Mouse (Mus musculus) splenic B cell, adult 2 months (primary cell): ENCODE results near the gene Kmt2b.

Experiments
- DNase-seq: peaks from one replicate; pipeline ENCODE4 v3.0.0-alpha.2; 2011; ENCODE audit warnings: low read depth, low spot score
- H3K27me3 ChIP-seq: 2 replicates; pipeline ENCODE4 v1.6.1; 2012; ENCODE audit warnings: mild to moderate bottlenecking, low read length, moderate library complexity, mixed read lengths; ENCODE audit not compliant: control insufficient read depth, poor library complexity, insufficient read depth, severe bottlenecking
- H3K36me3 ChIP-seq: 2 replicates; pipeline ENCODE4 v1.6.1; 2012; ENCODE audit warnings: mild to moderate bottlenecking, low read length, moderate library complexity, mixed read lengths; ENCODE audit not compliant: control insufficient read depth, poor library complexity, insufficient read depth, severe bottlenecking

Kmt2b gene

DNA sequence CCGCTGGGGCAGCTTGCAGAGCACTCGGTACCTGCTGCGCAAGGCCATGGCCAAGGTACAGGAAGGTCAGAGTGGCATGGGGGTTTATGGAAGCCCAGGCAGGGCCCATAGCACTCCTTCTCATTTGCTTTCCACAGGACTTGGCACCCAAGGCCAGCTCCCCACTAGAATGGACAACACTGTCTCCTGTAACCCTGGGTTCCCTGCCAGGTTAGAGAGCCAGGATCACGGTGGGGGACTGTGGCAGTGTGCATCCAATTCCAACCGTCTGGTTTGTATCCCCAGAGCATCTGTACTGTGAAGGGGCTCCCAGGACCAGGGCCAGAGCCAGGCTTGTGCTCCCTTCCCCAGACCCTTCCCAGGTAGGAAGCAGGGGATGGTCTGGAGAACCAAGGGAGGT lies 67.7 kb downstream of the Kmt2b start:
- no peaks in the 10 kb centered on the region for H3K27me3 ChIP-seq
- H3K36me3 ChIP-seq = no peaks in the 10 kb centered on the region
- DNase-seq = no peak

DNA sequence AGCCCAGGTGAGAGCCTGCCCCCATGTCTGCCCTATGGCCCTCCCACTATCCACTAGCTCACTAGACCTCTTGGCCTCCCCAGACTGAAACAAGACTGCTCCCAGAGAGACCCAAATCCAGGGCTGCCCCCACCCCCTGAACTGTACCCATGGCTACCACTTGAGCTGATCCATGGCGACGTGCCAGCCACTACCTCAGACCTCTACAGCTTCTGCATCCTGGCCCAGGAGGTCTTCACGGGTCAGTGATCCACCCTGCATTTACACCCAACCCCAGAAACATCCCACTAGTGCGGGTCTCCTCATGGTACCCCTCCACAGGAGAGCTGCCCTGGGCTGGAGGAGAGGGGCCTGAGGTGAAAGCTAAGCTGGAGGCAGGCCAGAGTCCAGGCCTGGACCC lies 68.1 kb downstream of the Kmt2b start:
- no peak for DNase-seq
- no peaks in the 10 kb centered on the region for H3K27me3 ChIP-seq
- no peaks in the 10 kb centered on the region for H3K36me3 ChIP-seq
